Mouse (Mus musculus): ENCODE results near the gene Eif4g3. TPM values are rescaled to one million over a fixed set of nuclear protein-coding genes. Genes with fewer than 3 reads are reported as not detected.

Gene Eif4g3
- polyA plus RNA-seq, 1 experiment from 2014 or later: 37.0 TPM

DNA sequence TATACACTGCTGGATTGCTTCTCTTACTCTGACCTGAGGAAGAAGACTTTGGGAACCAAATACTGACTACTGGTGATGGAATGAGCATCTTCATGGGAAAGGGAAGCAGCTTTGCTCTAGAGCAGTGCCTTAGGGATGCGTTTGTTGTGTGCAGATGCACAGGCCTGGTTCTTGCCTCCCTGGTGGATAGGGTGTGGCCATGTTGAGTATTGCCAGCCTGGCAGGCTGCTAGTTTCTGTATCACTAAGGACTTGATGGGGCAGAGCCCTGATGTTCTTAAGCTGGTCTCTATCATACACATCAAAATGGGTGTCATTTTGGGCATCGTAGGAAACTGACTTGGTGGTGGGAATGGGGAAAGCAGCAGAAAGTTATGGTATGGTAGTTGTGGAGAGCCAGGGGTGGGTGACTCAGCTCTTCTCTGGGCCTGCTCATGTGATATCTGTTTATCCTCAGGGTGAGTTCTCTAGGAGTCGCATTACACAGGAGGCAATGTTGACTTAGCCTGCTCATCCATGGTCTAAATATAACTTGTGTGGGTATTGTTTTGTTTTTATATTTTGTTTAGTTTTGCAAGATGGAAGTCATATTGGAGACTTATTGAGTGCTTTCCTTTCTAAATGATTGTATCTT, 85.0 kb downstream of the Eif4g3 start:
- DNase-seq (ENCODE audit: low spot score) (no peak), ATAC-seq (replicated peaks; ENCODE audit: low FRiP score, low TSS enrichment, low read depth) (no peak)
- 84% methylated on average over 3 of the region's 3 CpGs for WGBS
- Histone ChIP-seq H3K9me3 (ENCODE audit: control insufficient read depth, low read length) (no peaks in the 10 kb centered on the region), H3K4me1 (replicated peaks; ENCODE audit: control insufficient read depth, insufficient read depth, low read length) (no peaks in the 10 kb centered on the region), H3K27me3 (replicated peaks; ENCODE audit: control insufficient read depth, insufficient read depth, low read length) (no peaks in the 10 kb centered on the region), H3K4me2 (ENCODE audit: low read length) (no peak overlapping the region), H3K9ac (ENCODE audit: low read length) (no peak overlapping the region), H3K36me3 (ENCODE audit: control insufficient read depth, insufficient read depth, low read length) (peaks cover 21% of the 10 kb centered on the region), H3K27ac (ENCODE audit: low read depth) (no peak overlapping the region), H3K4me3 (ENCODE audit: low read depth, low read length) (no peak overlapping the region)

DNA sequence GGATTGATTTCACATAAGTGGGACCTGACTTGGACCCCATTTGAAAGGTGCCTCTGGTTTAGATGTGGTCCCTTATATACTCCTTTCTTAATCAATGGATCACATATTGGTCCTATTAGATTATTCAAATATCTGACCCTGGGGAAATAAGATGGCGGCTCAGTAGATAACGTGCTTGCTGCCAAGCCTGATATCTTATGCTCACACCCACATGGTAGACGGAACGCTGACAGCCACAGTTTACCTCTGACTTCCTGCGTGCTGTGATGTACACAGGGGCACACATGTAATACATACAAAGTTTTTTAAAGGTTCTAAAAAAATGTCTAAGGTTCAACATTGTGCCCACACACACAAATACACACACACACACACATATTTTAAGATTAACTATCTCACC, 86.4 kb downstream of the Eif4g3 start:
- WGBS: 95% methylated on average over 5 of the region's 5 CpGs
- Histone ChIP-seq H3K9me3 (ENCODE audit: control insufficient read depth, low read length) (no peaks in the 10 kb centered on the region), H3K4me2 (ENCODE audit: low read length) (no peak overlapping the region), H3K4me1 (replicated peaks; ENCODE audit: control insufficient read depth, insufficient read depth, low read length) (no peaks in the 10 kb centered on the region), H3K4me3 (ENCODE audit: low read depth, low read length) (no peak overlapping the region), H3K27ac (ENCODE audit: low read depth) (no peak overlapping the region), H3K9ac (ENCODE audit: low read length) (no peak overlapping the region), H3K27me3 (replicated peaks; ENCODE audit: control insufficient read depth, insufficient read depth, low read length) (no peaks in the 10 kb centered on the region), H3K36me3 (ENCODE audit: control insufficient read depth, insufficient read depth, low read length) (peaks cover 34% of the 10 kb centered on the region)
- ATAC-seq (replicated peaks; ENCODE audit: low FRiP score, low TSS enrichment, low read depth): no peak
- no peak for DNase-seq (ENCODE audit: low spot score)

DNA sequence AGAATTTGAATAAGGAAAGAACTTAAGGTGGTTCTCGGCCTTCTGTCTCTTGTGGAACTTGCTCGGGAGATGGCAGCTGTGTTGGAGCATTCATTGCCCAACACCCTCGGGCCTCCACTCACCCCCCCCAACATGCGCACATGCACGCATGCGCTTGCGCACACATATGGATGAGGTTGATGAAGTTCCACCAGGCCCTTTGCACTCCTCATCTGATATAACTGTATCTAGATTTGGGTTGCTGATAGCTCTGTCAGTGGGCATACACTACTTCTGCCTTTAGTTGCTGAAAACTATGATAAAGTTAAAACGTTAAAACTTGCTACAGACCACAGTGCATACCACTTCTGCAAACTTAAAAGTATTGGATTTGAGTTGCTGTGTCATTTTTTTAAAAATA, 89.6 kb downstream of the Eif4g3 start:
- Histone ChIP-seq H3K27ac (ENCODE audit: low read depth) (no peak overlapping the region), H3K4me3 (ENCODE audit: low read depth, low read length) (no peak overlapping the region), H3K27me3 (replicated peaks; ENCODE audit: control insufficient read depth, insufficient read depth, low read length) (no peaks in the 10 kb centered on the region), H3K4me1 (replicated peaks; ENCODE audit: control insufficient read depth, insufficient read depth, low read length) (no peaks in the 10 kb centered on the region), H3K36me3 (ENCODE audit: control insufficient read depth, insufficient read depth, low read length) (peaks cover 54% of the 10 kb centered on the region), H3K9ac (ENCODE audit: low read length) (no peak overlapping the region), H3K4me2 (ENCODE audit: low read length) (no peak overlapping the region), H3K9me3 (ENCODE audit: control insufficient read depth, low read length) (no peaks in the 10 kb centered on the region)
- DNase-seq (ENCODE audit: low spot score) (no peak), ATAC-seq (replicated peaks; ENCODE audit: low FRiP score, low TSS enrichment, low read depth) (no peak)
- 89% methylated on average over 8 of the region's 8 CpGs for WGBS

DNA sequence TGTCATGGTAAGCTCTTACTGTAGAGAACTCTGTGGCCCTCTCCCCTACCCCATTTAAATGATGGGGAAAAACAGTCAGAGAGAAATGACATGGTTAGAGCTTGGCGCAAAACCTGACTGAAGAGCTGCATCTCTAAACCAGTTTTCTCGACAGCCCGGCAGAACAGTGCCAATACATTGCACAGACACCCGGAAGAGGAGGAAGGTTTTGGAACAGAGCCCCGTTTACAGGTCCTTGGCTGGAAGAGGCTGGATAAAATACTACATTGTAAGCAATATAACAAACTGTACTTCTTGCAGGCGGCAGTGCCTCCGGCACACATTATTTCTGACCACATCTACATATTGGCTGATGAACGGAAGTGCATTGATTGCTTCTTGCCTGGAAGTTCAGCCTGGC, 91.3 kb downstream of the Eif4g3 start:
- Histone ChIP-seq H3K9ac (ENCODE audit: low read length) (no peak overlapping the region), H3K4me3 (ENCODE audit: low read depth, low read length) (no peak overlapping the region), H3K4me2 (ENCODE audit: low read length) (no peak overlapping the region), H3K36me3 (ENCODE audit: control insufficient read depth, insufficient read depth, low read length) (peaks cover 59% of the 10 kb centered on the region), H3K27ac (ENCODE audit: low read depth) (no peak overlapping the region), H3K9me3 (ENCODE audit: control insufficient read depth, low read length) (no peaks in the 10 kb centered on the region), H3K4me1 (replicated peaks; ENCODE audit: control insufficient read depth, insufficient read depth, low read length) (no peaks in the 10 kb centered on the region), H3K27me3 (replicated peaks; ENCODE audit: control insufficient read depth, insufficient read depth, low read length) (no peaks in the 10 kb centered on the region)
- no peak for DNase-seq (ENCODE audit: low spot score)
- no peak for ATAC-seq (replicated peaks; ENCODE audit: low FRiP score, low TSS enrichment, low read depth)
- WGBS: 79% methylated on average over 8 of the region's 8 CpGs

DNA sequence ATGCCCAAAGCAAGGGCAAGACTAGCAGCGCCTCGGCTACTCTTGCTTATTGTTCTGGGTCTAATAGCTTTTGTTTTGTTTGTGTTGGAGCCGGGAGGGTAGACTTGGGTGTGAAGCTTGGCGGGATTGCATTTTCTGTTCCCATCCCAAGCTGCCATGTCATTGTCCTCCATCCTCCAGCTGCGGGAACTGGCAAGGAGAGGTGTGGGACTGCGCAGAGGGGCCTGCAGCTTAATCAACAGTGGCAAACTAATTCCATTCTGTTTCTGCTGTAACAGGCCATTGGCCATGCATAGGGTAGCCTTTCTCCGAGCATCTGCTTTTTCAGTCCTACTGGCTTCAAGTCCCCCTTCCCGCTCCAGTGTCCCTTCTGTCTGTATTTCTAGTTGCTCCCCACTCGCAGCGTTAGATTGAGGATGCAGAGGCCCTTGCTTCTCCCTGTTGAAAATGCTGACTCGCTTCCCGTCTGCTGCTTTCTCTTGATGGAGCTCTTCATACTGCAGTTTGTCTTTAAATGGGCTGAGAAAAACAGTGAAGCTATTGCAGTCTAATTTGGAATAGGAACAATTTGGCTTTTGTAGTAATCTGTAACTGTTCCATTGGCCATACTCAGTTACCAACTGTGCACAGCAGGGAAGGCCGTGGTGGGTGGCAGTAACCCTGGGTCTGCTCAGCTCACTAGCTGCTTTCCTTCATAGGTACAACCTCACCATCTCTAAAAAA, 92.2 kb downstream of the Eif4g3 start:
- H3K36me3 ChIP-seq (ENCODE audit: control insufficient read depth, insufficient read depth, low read length): peaks cover 60% of the 10 kb centered on the region
- H3K9me3 ChIP-seq (ENCODE audit: control insufficient read depth, low read length): no peaks in the 10 kb centered on the region
- 84% methylated on average over 13 of the region's 13 CpGs for WGBS
- H3K9ac ChIP-seq (ENCODE audit: low read length): no peak overlapping the region
- no peak overlapping the region for H3K4me3 ChIP-seq (ENCODE audit: low read depth, low read length)
- ATAC-seq (replicated peaks; ENCODE audit: low FRiP score, low TSS enrichment, low read depth) (no peak), DNase-seq (ENCODE audit: low spot score) (no peak)
- no peaks in the 10 kb centered on the region for H3K4me1 ChIP-seq (replicated peaks; ENCODE audit: control insufficient read depth, insufficient read depth, low read length)
- H3K27me3 ChIP-seq (replicated peaks; ENCODE audit: control insufficient read depth, insufficient read depth, low read length): no peaks in the 10 kb centered on the region
- H3K4me2 ChIP-seq (ENCODE audit: low read length): no peak overlapping the region
- no peak overlapping the region for H3K27ac ChIP-seq (ENCODE audit: low read depth)

DNA sequence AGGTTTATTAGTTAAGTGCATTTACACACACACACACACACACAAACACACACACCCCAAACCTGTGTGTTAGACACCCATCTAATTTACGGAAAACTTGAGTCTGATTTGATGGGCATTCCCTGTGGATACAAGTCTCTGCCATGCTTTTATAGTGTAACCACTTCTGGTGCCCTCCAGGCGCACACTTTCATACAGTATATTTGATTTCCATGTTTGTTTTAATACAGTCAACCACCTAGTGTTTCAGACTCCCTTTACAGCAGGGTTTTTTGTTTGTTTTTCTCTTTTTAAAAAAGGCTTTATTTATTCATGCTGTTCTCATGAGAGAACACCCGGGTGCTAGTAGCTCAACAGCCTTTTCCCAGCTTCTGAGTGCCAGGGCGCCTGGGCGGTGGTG, 94.1 kb downstream of the Eif4g3 start:
- H3K4me2 ChIP-seq (ENCODE audit: low read length): no peak overlapping the region
- H3K4me3 ChIP-seq (ENCODE audit: low read depth, low read length): no peak overlapping the region
- 89% methylated on average over 5 of the region's 5 CpGs for WGBS
- ATAC-seq (replicated peaks; ENCODE audit: low FRiP score, low TSS enrichment, low read depth) (no peak), DNase-seq (ENCODE audit: low spot score) (no peak)
- H3K9ac ChIP-seq (ENCODE audit: low read length): no peak overlapping the region
- no peaks in the 10 kb centered on the region for H3K9me3 ChIP-seq (ENCODE audit: control insufficient read depth, low read length)
- peaks cover 63% of the 10 kb centered on the region for H3K36me3 ChIP-seq (ENCODE audit: control insufficient read depth, insufficient read depth, low read length)
- H3K4me1 ChIP-seq (replicated peaks; ENCODE audit: control insufficient read depth, insufficient read depth, low read length): no peaks in the 10 kb centered on the region
- H3K27me3 ChIP-seq (replicated peaks; ENCODE audit: control insufficient read depth, insufficient read depth, low read length): no peaks in the 10 kb centered on the region
- H3K27ac ChIP-seq (ENCODE audit: low read depth): no peak overlapping the region

DNA sequence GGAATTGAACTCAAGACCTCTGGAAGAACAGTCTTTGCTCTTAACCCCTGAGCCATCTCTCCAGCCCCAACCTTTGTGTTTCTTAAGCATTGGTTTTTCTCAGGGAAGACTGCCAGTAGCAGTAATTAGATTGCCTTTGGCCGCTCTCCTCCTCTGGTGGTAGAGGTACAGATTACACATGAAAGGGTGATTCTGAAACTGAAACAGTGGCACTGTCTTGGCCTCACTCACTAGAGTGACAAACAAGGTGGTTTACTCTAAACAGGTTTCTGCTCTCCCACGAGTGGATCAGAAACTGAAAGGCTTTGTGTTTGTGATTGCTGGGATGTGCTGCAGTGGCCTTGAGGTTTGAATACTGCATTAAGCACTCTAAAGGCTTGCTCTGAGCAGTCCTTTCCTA, 96.7 kb downstream of the Eif4g3 start:
- Histone ChIP-seq H3K9ac (ENCODE audit: low read length) (no peak overlapping the region), H3K4me1 (replicated peaks; ENCODE audit: control insufficient read depth, insufficient read depth, low read length) (no peaks in the 10 kb centered on the region), H3K36me3 (ENCODE audit: control insufficient read depth, insufficient read depth, low read length) (peaks cover 53% of the 10 kb centered on the region), H3K9me3 (ENCODE audit: control insufficient read depth, low read length) (no peaks in the 10 kb centered on the region), H3K4me2 (ENCODE audit: low read length) (no peak overlapping the region), H3K27me3 (replicated peaks; ENCODE audit: control insufficient read depth, insufficient read depth, low read length) (no peaks in the 10 kb centered on the region), H3K27ac (ENCODE audit: low read depth) (no peak overlapping the region), H3K4me3 (ENCODE audit: low read depth, low read length) (no peak overlapping the region)
- 82% methylated on average over 2 of the region's 2 CpGs for WGBS
- ATAC-seq (replicated peaks; ENCODE audit: low FRiP score, low TSS enrichment, low read depth) (no peak), DNase-seq (ENCODE audit: low spot score) (no peak)

DNA sequence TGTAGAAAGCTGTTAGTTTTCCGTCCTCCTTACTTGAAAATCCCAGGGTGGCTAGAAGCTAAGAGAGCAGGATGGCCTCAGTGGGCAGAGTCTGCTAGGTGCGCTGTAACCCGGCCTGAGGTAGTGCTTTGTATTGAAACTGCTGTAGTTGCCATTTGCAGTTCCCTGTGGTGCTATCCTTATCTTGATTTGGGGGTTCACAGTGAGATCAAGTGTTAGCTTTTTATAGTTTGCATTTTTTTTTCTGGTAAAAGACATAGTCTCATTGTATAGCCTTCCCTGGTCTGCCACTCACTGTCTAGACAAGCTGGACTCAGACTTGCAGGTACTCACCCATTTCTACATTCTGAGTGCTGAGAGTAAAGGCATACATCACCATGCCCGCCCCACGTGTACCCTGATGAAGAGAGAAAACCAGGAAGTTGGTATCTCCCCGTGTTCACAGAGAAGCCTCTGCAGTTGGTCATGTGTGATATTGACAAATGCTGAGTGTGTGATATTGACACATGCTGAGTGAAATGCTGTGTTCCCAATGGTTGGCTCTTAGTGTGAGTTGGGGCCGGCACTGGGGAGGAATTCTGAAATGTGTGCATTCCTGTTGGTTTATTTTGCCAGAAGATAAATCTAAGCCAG, 98.9 kb downstream of the Eif4g3 start:
- WGBS: 88% methylated on average over 7 of the region's 7 CpGs
- Histone ChIP-seq H3K27ac (ENCODE audit: low read depth) (no peak overlapping the region), H3K4me3 (ENCODE audit: low read depth, low read length) (no peak overlapping the region), H3K36me3 (ENCODE audit: control insufficient read depth, insufficient read depth, low read length) (peaks cover 46% of the 10 kb centered on the region), H3K9me3 (ENCODE audit: control insufficient read depth, low read length) (no peaks in the 10 kb centered on the region), H3K27me3 (replicated peaks; ENCODE audit: control insufficient read depth, insufficient read depth, low read length) (no peaks in the 10 kb centered on the region), H3K4me2 (ENCODE audit: low read length) (no peak overlapping the region), H3K9ac (ENCODE audit: low read length) (no peak overlapping the region), H3K4me1 (replicated peaks; ENCODE audit: control insufficient read depth, insufficient read depth, low read length) (no peaks in the 10 kb centered on the region)
- DNase-seq (ENCODE audit: low spot score) (no peak), ATAC-seq (replicated peaks; ENCODE audit: low FRiP score, low TSS enrichment, low read depth) (no peak)
